Mouse (Mus musculus) lung, embryonic 15.5 days (tissue): ENCODE results near the gene Efhc1. TPM values are rescaled to one million over a fixed set of nuclear protein-coding genes. Genes with fewer than 3 reads are reported as not detected.

ENCODE experiments used
- ATAC-seq: fragments of 200-750 bp; cut with Nextera tagmentation; 2 replicates; pipeline ENCODE4 v1.8.0; 2017; ENCODE audit warnings: moderate number of reproducible peaks, borderline replicate concordance; ENCODE audit not compliant: low FRiP score, low TSS enrichment; ENCODE audit errors: extremely low read depth
- H3K27ac ChIP-seq: fragments of 300-500 bp; sonication (generic); 2 replicates; pipeline ENCODE4 v1.5.1; 2015; ENCODE audit warnings: moderate library complexity, mild to moderate bottlenecking, inconsistent platforms
- H3K27me3 ChIP-seq: fragments of 300-500 bp; sonication (generic); 2 replicates; pipeline ENCODE4 v1.6.1; 2015; ENCODE audit warnings: inconsistent platforms
- H3K36me3 ChIP-seq: fragments of 300-500 bp; sonication (generic); 2 replicates; pipeline ENCODE4 v1.6.1; 2015; ENCODE audit warnings: inconsistent platforms
- H3K4me1 ChIP-seq: fragments of 300-500 bp; sonication (generic); 2 replicates; pipeline ENCODE4 v1.6.1; 2015; ENCODE audit warnings: inconsistent platforms
- H3K4me2 ChIP-seq: fragments of 300-500 bp; sonication (generic); 2 replicates; pipeline ENCODE4 v1.6.1; 2015; ENCODE audit warnings: inconsistent platforms, mild to moderate bottlenecking, moderate library complexity
- H3K4me3 ChIP-seq: fragments of 300-500 bp; sonication (generic); 2 replicates; pipeline ENCODE4 v1.5.1; 2015; ENCODE audit warnings: mild to moderate bottlenecking, inconsistent platforms
- H3K9ac ChIP-seq: fragments of 300-500 bp; sonication (generic); 2 replicates; pipeline ENCODE4 v1.6.1; 2015; ENCODE audit warnings: inconsistent platforms
- H3K9me3 ChIP-seq: fragments of 300-500 bp; sonication (generic); 2 replicates; pipeline ENCODE4 v1.6.1; 2016; ENCODE audit warnings: inconsistent platforms
- WGBS: fragments of 180-500 bp; shearing (Covaris S2); methylation state at CpG from one replicate; pipeline ENCODE4 v1.1.7; 2015; 5-methylcytosine and 5-hydroxymethylcytosine counted together
- polyA plus RNA-seq: library from polyadenylated mRNA; unstranded; fragments of >200 nt; fragmentation: Nextera tagmentation; extraction: Ambion mirVana; gene quantifications from 2 replicates; pipeline ENCODE4 v1.2.1, GENCODE M21; 2015

The Efhc1 gene
- polyA plus RNA-seq = 5.2 and 5.3 TPM in 2 replicates

DNA sequence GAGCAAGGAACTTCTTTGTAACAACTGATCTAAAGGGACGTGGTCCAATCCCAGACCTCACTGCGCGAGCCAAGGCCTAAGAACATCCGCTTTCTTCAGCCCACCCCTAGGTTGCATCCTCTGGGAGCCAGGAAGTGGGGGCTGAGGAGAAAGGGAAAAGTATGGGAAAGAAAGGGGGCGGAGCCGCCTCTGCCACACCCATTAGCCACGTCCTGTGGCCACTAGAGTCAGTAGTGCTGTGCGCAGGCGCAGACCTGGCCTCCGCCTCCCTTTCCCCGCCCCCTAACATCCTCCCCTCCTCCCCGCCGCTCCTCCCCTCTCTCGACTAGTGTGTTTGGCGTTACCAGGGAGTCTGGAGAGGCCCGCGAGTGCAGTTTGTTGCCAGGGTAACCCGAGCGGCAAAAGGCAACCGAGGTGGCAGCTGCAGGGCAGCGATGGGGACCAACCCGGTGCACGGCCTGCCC is at the start of gene Efhc1:
Gene Efhc1, plus strand, starts transcription at position 327 of the 464 bp plus-strand sequence.
- H3K4me2 ChIP-seq = peak within 1 kb of the TSS; percentile 78
- no peaks in the 10 kb centered on the region for H3K36me3 ChIP-seq
- peaks cover 6% of the 10 kb centered on the region; the same call in 1 of the 2 replicates for H3K4me1 ChIP-seq
- no peaks in the 10 kb centered on the region for H3K27me3 ChIP-seq
- 2% methylated on average over 21 of the region's 23 CpGs for WGBS
- ATAC-seq = peak; percentile 98
- peak within 1 kb of the TSS; percentile 30 for H3K27ac ChIP-seq
- peak within 1 kb of the TSS; percentile 53 for H3K4me3 ChIP-seq
- peak within 1 kb of the TSS; percentile 39 for H3K9ac ChIP-seq
- H3K9me3 ChIP-seq = no peaks in the 10 kb centered on the region

DNA sequence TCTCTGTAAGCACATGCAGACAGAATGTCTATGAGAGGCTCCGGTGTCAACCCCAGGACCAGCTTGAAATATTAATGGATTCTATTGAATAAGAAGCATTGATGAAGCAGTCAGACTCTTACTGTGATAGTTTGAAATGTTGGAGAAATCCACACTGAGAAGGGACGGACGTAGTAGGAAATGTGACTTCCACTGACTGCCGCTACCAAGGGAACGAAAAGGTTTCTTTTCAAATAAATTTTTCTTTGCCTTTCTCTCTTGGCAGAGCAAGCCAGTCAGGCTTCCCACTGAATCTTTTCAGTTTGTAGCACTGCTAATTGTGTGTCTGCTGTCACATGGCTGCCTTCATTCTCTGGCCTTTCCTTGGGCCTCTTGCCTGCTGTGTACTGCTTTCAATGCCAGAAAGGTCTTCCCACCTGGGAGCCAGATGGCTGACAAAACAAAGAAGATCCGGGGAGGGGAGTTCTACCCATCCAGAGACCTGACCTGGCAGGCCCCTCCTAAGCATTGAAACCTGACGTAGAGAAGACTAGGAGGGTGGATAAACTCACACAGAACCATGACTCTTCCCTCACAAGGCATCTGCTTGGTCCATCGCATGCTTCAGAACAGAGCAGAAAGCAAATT is 45.8 kb upstream of the Efhc1 start:
- Histone ChIP-seq H3K4me3 (no peak overlapping the region), H3K27ac (no peak overlapping the region), H3K4me2 (no peak overlapping the region), H3K9me3 (no peaks in the 10 kb centered on the region), H3K27me3 (no peaks in the 10 kb centered on the region), H3K36me3 (no peaks in the 10 kb centered on the region), H3K9ac (no peak overlapping the region), H3K4me1 (no peaks in the 10 kb centered on the region)
- no peak for ATAC-seq
- WGBS = 85% methylated on average over 8 of the region's 8 CpGs

DNA sequence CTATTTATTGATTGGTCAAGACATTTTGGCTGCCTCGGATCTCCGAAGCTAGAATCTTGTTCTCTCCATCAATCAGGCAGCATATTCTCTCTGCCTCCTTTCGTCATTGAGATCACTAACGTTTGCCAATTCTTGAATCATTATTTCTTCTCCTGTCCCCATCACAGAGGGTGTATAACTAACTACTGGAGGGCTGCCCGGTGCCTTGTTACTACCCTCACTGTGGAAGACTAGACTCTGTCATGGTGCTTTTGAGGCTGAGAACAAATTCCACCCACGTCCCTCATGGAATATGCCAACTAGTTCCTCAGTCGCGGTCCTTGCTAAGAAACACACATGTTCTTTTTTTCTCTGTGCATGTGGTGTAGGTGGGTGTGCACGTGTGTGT is 45.3 kb upstream of the Efhc1 start:
- Histone ChIP-seq H3K27ac (no peak overlapping the region), H3K36me3 (no peaks in the 10 kb centered on the region), H3K4me2 (no peak overlapping the region), H3K9me3 (no peaks in the 10 kb centered on the region), H3K4me1 (no peaks in the 10 kb centered on the region), H3K9ac (no peak overlapping the region), H3K27me3 (no peaks in the 10 kb centered on the region), H3K4me3 (no peak overlapping the region)
- no peak for ATAC-seq
- 85% methylated on average over 9 of the region's 9 CpGs for WGBS

DNA sequence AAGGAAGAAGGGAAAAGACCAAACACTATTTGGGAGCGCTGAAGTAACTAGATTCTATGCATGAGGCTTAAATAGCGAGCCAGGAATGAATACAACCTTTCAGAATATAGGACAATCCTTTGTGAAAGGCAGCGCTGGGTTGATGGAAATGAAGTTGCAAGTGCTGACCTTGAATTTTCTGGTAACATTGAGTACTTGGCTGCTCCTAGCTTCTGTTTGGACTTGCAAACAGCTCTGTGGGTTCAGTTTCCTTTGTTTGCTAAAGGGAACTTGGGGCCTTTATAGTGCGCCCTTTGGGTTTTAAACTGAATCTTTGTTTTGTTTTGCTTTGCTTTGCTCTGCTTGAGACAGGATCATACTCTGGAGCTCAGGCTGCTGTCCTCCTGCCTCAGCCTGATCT is 42.9 kb upstream of the Efhc1 start:
- no peak overlapping the region for H3K4me2 ChIP-seq
- 55% methylated on average over 4 of the region's 4 CpGs for WGBS
- H3K4me3 ChIP-seq = no peak overlapping the region
- no peaks in the 10 kb centered on the region for H3K27me3 ChIP-seq
- H3K9ac ChIP-seq = no peak overlapping the region
- no peak overlapping the region for H3K27ac ChIP-seq
- no peaks in the 10 kb centered on the region for H3K36me3 ChIP-seq
- no peaks in the 10 kb centered on the region for H3K4me1 ChIP-seq
- no peak for ATAC-seq
- no peaks in the 10 kb centered on the region for H3K9me3 ChIP-seq

DNA sequence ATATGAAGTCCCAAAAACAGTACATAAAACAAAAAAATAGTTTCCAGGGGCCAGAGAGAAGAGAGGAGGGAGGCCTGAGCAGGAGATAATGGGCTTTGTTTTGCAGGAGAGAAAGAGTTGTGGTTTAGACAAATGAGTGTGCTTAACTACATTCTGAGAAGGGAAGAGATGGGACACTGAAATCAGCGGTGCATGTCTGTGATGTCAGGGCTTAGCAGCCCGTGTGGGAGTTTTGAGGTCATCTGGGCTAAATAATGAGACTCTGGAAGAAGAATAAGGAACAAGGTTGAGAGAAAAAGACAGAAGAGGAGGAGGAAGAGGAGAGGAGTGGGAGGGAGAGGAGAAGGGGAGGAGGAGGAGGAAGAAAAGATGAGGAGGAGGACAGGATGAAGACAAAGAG is 39.3 kb upstream of the Efhc1 start:
- no peaks in the 10 kb centered on the region for H3K36me3 ChIP-seq
- no peak for ATAC-seq
- H3K4me3 ChIP-seq = no peak overlapping the region
- 40% methylated on average over 2 of the region's 2 CpGs for WGBS
- no peak overlapping the region for H3K4me2 ChIP-seq
- H3K27me3 ChIP-seq = no peaks in the 10 kb centered on the region
- H3K9ac ChIP-seq = no peak overlapping the region
- no peaks in the 10 kb centered on the region for H3K4me1 ChIP-seq
- H3K27ac ChIP-seq = no peak overlapping the region
- H3K9me3 ChIP-seq = no peaks in the 10 kb centered on the region

DNA sequence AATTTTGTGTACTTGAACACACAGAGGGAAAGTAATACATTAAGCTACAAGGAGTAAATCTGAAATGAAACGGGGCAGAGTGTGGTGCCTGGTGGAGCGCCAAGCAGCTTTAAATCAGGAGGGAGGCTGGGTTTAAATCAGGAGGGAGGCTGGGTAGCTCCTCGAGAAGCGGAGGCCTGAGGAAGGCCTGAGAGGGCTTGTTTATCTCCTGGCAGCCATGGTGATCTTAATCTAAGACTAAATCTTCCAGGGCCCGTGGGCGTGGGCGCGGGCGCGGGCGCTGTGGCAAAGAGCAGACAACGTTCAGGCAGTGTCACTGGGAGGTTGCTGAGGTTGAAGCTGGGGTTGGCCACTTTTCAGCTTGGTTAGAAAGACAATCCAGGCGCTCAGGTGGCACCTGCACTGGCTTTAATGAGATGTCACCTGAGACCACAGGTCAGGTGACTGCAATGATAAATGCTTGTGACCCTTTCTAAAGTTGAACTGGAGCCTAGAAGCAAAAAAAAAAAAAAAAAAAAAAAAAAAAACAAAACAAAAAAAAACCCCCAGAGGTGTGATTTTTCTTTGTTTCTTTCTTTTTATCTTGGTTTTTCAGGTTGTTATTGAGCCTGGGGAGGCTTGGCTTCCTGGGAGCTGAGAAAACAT is 38.8 kb upstream of the Efhc1 start:
- Histone ChIP-seq H3K4me1 (no peaks in the 10 kb centered on the region), H3K27ac (no peak overlapping the region), H3K4me2 (no peak overlapping the region), H3K9ac (no peak overlapping the region), H3K36me3 (no peaks in the 10 kb centered on the region), H3K9me3 (no peaks in the 10 kb centered on the region), H3K4me3 (no peak overlapping the region), H3K27me3 (no peaks in the 10 kb centered on the region)
- no peak for ATAC-seq
- WGBS = 54% methylated on average over 13 of the region's 13 CpGs

DNA sequence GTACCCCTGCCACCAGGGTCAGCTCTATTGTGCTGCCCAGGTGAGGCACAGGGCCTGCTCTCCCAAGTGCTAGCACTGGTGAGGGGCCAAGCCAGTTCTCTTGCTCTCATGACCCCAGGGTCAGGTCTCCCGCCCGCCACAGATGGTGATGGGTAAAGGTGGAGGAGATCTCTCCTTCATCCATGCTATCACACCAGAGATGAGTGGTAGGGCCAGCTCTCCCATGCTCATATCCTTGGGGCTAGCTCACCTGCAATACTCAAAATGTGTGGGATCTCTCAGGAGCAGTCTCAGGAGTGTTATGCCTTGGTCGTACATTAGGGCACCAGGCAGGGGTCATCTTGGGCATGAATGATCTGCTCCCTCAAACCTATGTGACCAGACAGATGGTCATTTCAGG is 36.7 kb upstream of the Efhc1 start:
- Histone ChIP-seq H3K27me3 (no peaks in the 10 kb centered on the region), H3K9me3 (no peaks in the 10 kb centered on the region), H3K27ac (no peak overlapping the region), H3K4me2 (no peak overlapping the region), H3K4me3 (no peak overlapping the region), H3K4me1 (no peaks in the 10 kb centered on the region), H3K9ac (no peak overlapping the region), H3K36me3 (no peaks in the 10 kb centered on the region)
- no peak for ATAC-seq
- 92% methylated on average over 3 of the region's 3 CpGs for WGBS

DNA sequence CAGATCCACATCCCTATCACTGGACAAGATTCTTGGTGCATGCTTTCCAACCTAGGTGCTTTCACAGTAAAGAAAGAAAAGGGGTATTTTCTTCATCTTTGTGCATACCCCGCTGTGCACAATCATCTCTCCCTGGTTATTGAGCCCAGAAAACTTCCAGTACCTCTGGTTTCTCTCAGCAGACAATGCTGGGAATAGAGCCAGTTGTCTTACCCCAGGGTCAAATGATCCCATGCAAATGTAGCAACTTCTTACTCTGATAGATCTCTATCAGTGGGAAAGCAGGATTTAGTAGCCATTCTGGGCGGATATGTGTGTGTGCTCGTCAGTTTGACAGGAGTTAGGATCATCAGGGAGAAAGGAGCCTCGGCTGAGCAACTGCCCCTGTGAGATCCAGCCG is 35.8 kb upstream of the Efhc1 start:
- Histone ChIP-seq H3K4me3 (no peak overlapping the region), H3K36me3 (no peaks in the 10 kb centered on the region), H3K4me1 (no peaks in the 10 kb centered on the region), H3K27me3 (no peaks in the 10 kb centered on the region), H3K9ac (no peak overlapping the region), H3K4me2 (no peak overlapping the region), H3K27ac (no peak overlapping the region), H3K9me3 (no peaks in the 10 kb centered on the region)
- WGBS = 66% methylated on average over 5 of the region's 5 CpGs
- ATAC-seq = no peak

DNA sequence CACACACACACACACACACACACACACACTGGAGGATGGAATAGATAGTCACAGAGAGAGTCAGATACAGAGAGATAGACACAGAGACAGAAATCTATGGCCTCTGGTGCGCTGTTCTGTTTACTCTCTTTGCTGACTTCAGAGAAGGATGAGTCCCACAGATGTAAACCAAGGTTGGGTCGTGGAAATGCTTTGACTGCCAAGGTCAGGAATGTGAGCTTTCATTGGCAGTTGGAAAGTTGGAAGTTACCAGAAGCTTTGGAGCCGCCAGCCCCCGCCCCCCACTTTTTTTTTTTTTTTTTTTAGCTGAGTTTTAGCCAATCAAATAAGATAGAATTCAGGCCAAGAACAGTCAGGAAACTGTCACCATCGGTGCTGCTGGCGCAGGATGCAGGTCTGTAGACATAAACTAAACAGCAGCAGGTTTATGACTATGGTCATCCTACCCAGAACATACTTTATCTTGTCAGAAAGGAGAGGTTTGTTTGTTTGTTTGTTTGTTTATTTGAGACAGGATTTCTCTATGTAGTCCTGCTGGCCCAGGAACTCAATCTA is 33.9 kb upstream of the Efhc1 start:
- 61% methylated on average over 6 of the region's 6 CpGs for WGBS
- H3K27ac ChIP-seq = no peak overlapping the region
- H3K9ac ChIP-seq = no peak overlapping the region
- H3K4me1 ChIP-seq = 0 out of 2 replicates have a peak, but pooled peaks cover under 1% of the 10 kb centered on the region
- ATAC-seq = no peak
- no peaks in the 10 kb centered on the region for H3K27me3 ChIP-seq
- H3K4me2 ChIP-seq = no peak overlapping the region
- H3K9me3 ChIP-seq = no peaks in the 10 kb centered on the region
- H3K4me3 ChIP-seq = no peak overlapping the region
- H3K36me3 ChIP-seq = no peaks in the 10 kb centered on the region

DNA sequence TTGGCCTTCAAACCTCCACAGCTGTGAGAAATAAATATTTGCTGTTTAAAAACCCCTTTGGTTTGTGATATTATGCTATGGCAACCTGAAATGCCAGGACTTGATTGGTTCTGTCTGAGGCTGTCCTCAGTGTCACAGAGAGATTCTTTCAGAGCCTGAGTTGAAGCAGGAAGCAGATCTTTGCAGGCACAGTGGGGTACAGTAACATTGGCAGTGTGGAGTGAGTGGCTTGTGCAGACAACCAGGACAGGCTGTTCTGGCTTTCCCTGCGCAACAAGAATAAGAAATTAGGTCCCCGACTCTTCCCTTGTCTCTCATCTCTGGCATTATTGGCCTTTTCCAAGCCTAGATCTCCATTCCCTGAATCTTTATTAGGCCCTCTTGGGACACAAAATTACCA is 31.7 kb upstream of the Efhc1 start:
- no peak overlapping the region for H3K27ac ChIP-seq
- no peak overlapping the region for H3K9ac ChIP-seq
- no peak overlapping the region for H3K4me2 ChIP-seq
- H3K4me1 ChIP-seq = peaks cover 15% of the 10 kb centered on the region; the same call in 1 of the 2 replicates
- no peak overlapping the region for H3K4me3 ChIP-seq
- no peak for ATAC-seq
- H3K36me3 ChIP-seq = no peaks in the 10 kb centered on the region
- H3K9me3 ChIP-seq = no peaks in the 10 kb centered on the region
- WGBS = 93% methylated on average over 2 of the region's 2 CpGs
- H3K27me3 ChIP-seq = no peaks in the 10 kb centered on the region

DNA sequence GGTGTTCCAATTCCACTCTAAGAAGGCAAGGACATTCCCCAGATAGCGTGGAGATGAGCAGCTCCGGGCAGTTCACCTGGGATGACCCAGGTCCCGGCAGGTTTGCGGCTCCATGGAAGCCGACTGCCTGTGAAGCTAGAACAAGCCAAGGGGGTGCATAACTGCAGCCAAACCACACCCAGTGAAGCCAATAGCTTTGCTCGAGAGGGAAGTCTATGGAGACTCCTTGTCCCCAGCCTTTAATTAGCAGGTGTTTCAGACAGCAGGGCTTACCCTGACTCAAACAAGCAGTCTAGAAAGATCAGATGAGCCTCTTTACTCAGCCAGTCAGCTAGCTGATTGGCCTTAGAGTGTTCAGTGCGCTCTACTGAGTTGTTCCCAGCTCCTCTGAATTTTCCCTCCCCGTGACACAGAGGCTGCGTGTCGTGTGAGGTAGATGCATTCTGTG is 30.3 kb upstream of the Efhc1 start:
- ATAC-seq = no peak
- H3K36me3 ChIP-seq = no peaks in the 10 kb centered on the region
- no peak overlapping the region for H3K4me3 ChIP-seq
- H3K9ac ChIP-seq = no peak overlapping the region
- WGBS = 70% methylated on average over 10 of the region's 10 CpGs
- no peak overlapping the region for H3K4me2 ChIP-seq
- H3K9me3 ChIP-seq = no peaks in the 10 kb centered on the region
- H3K27me3 ChIP-seq = no peaks in the 10 kb centered on the region
- no peak overlapping the region for H3K27ac ChIP-seq
- peaks cover 15% of the 10 kb centered on the region; the same call in 1 of the 2 replicates for H3K4me1 ChIP-seq
